Mouse (Mus musculus) heart, adult 2 months (tissue): ENCODE measurements around the gene Ugt1a10.

ENCODE experiments used
- CTCF ChIP-seq: fragments of 200-600 bp; IDR thresholded peaks from 2 replicates; pipeline ENCODE4 v1.8.1; 2022; ENCODE audit warnings: antibody characterized with exemption, mild to moderate bottlenecking, moderate library complexity
- EP300 ChIP-seq: fragments of 200-500 bp; IDR thresholded peaks from 2 replicates; pipeline ENCODE4 v1.6.1; 2011; ENCODE audit warnings: low read depth, low read length, control low read depth; ENCODE audit not compliant: insufficient read depth
- POLR2A ChIP-seq: fragments of 200-500 bp; IDR thresholded peaks from 2 replicates; pipeline ENCODE4 v1.6.1; 2011; ENCODE audit warnings: mild to moderate bottlenecking, low read depth, low read length, control low read depth; ENCODE audit not compliant: insufficient read depth

DNA sequence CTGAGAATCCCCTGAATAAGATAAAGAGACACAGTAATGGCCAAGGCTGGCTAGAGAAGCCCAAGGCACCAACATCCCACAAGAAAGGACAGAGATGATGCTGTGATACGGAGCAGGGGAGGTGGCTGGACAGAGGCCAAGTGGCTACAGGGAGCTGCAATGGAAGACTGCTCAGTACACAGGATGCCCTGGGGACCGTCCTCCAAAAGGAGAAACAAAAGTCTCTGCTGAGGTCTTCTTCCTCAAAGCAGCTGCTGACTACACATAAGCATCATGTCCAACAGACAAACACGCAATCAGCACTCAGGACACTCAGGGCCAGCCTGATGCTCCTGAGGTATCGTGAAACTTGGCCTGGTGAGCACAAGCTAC is 209.7 kb downstream of the Ugt1a10 start:
- TF ChIP-seq CTCF (no peak), EP300 (no peak), POLR2A (no peak)
